Mouse (Mus musculus) hindbrain, embryonic 11.5 days (tissue): ENCODE results near the gene Ddx59. TPM values are rescaled to one million over a fixed set of nuclear protein-coding genes. Genes with fewer than 3 reads are reported as not detected.

ENCODE experiments used
- ATAC-seq: fragments of 200-750 bp; cut with Nextera tagmentation; 2 replicates; pipeline ENCODE4 v1.8.0; 2017; ENCODE audit warnings: mild to moderate bottlenecking, moderate TSS enrichment, moderate library complexity; ENCODE audit not compliant: low FRiP score
- DNase-seq: peaks from one replicate; pipeline ENCODE4 v3.0.0-alpha.2; 2015; ENCODE audit warnings: low spot score
- H3K27ac ChIP-seq: fragments of 300-500 bp; sonication (generic); 2 replicates; pipeline ENCODE4 v1.5.1; 2014; ENCODE audit warnings: mild to moderate bottlenecking, low read depth, low read length
- H3K27me3 ChIP-seq: fragments of 300-500 bp; sonication (generic); 2 replicates; pipeline ENCODE4 v1.6.1; 2014; ENCODE audit warnings: mild to moderate bottlenecking, low read length, moderate library complexity, mixed read lengths; ENCODE audit not compliant: control insufficient read depth, insufficient read depth
- H3K36me3 ChIP-seq: fragments of 300-500 bp; sonication (generic); 2 replicates; pipeline ENCODE4 v1.6.1; 2014; ENCODE audit warnings: mild to moderate bottlenecking, low read length, moderate library complexity, mixed read lengths; ENCODE audit not compliant: control insufficient read depth, insufficient read depth
- H3K4me1 ChIP-seq: fragments of 300-500 bp; sonication (generic); replicated peaks from 2 replicates; pipeline ENCODE4 v1.6.1; 2014; ENCODE audit warnings: low read length, mixed read lengths; ENCODE audit not compliant: control insufficient read depth, insufficient read depth
- H3K4me2 ChIP-seq: fragments of 300-500 bp; sonication (generic); replicated peaks from 2 replicates; pipeline ENCODE4 v1.6.1; 2014; ENCODE audit warnings: mild to moderate bottlenecking, low read depth, low read length
- H3K4me3 ChIP-seq: fragments of 300-500 bp; sonication (generic); 2 replicates; pipeline ENCODE4 v1.5.1; 2014; ENCODE audit warnings: low read depth, low read length
- H3K9ac ChIP-seq: fragments of 300-500 bp; sonication (generic); 2 replicates; pipeline ENCODE4 v1.6.1; 2014; ENCODE audit warnings: low read depth, low read length
- H3K9me3 ChIP-seq: fragments of 300-500 bp; sonication (generic); 2 replicates; pipeline ENCODE4 v1.6.1; 2016; ENCODE audit warnings: low read length; ENCODE audit not compliant: control insufficient read depth
- WGBS: fragments of 180-500 bp; shearing (Covaris S2); extraction: QIAGEN DNeasy Blood & Tissue Kit; methylation state at CpG from one replicate; pipeline ENCODE4 v1.1.7; 2014; 5-methylcytosine and 5-hydroxymethylcytosine counted together
- polyA plus RNA-seq: library from polyadenylated mRNA; unstranded; fragments of >200 nt; fragmentation: Nextera tagmentation; extraction: Ambion mirVana; gene quantifications from 2 replicates; pipeline ENCODE4 v1.2.1, GENCODE M21; 2014

The Ddx59 gene
- 18.0 and 20.3 TPM in 2 replicates for polyA plus RNA-seq

DNA sequence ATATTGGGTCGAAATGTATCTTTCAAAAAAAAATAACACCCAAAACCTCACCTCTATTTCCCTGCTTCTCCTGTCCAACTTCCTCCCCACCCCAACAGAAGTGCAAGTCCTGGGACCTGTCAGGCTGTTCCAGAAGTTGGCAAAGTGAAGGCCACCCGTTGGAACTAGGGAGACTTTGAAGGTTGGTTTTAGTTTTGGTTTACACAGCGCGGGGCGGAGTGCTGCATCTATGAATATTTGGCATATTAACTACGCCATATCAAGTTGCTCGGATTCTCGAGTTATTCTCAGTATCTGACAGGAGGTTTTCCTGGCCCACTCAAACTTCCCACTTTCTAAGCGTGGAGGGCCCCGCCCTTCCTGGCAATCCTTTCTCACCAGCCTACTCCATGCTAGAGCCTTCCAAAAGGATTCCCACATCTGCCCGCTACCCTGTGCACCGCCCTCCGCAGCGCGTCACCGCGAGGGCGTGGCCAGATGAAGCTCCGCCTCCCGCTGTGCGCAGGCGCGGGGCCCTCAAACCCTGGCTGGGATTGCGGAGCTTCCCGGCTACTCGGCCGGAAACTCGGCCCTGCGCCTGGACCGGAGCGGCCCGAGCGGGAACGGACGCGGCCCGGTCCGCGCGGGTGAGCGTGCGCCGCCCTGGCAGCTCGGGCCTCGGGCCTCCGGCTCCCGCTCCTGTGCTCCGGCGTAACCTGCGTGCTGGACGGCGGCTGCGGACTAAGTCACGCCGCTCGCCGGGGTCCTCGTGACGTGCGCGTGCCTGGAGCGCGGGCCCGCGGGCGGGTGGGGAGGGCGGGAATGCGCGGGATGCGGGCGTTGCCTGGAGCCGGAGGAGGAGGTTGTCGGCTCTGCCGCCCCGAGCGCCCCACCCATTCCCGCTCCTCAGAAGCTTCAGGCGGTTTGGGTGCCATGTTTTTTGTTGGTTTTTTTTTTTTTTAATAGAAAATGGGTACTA lies at the start of gene Ddx59:
TSS of gene Ddx59 (plus strand) at position 474 of the 958 bp plus-strand sequence.
- Histone ChIP-seq H3K36me3 (no peaks in the 10 kb centered on the region), H3K4me1 (no peaks in the 10 kb centered on the region), H3K9me3 (no peaks in the 10 kb centered on the region), H3K27ac (peak within 1 kb of the TSS; percentile 95), H3K4me3 (peak within 1 kb of the TSS; percentile 65), H3K27me3 (no peaks in the 10 kb centered on the region), H3K4me2 (peak within 1 kb of the TSS; percentile 38), H3K9ac (peak within 1 kb of the TSS; percentile 84)
- ATAC-seq: peak; percentile 99
- WGBS: 4% methylated on average over 55 of the region's 78 CpGs
- DNase-seq: peak; percentile 97

DNA sequence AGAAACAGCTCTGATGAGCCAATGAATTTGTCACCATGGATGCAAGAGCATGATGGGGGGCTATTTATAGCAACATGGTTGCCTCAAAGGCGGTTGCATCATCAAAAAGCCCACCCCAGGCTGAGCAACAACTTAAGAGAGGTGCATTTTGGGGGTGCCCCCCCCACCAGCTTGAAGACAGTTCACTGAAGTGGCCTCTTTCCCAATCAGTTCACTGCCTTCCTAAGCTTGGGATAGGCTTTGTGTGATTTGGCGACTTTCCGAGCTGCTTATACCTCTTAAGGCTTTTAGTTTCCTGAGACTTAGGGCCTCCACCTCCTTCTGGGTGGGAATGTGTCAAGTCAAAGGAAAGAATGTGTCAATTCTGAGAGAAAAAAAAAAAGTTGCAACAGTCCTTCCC lies 49.1 kb upstream of the Ddx59 start:
- H3K9me3 ChIP-seq: no peaks in the 10 kb centered on the region
- no peak overlapping the region for H3K9ac ChIP-seq
- no peak overlapping the region for H3K4me3 ChIP-seq
- ATAC-seq (no peak), DNase-seq (no peak)
- H3K27ac ChIP-seq: no peak overlapping the region
- H3K36me3 ChIP-seq: no peaks in the 10 kb centered on the region
- 86% methylated on average over 3 of the region's 3 CpGs for WGBS
- H3K27me3 ChIP-seq: no peaks in the 10 kb centered on the region
- no peak overlapping the region for H3K4me2 ChIP-seq
- H3K4me1 ChIP-seq: no peaks in the 10 kb centered on the region

DNA sequence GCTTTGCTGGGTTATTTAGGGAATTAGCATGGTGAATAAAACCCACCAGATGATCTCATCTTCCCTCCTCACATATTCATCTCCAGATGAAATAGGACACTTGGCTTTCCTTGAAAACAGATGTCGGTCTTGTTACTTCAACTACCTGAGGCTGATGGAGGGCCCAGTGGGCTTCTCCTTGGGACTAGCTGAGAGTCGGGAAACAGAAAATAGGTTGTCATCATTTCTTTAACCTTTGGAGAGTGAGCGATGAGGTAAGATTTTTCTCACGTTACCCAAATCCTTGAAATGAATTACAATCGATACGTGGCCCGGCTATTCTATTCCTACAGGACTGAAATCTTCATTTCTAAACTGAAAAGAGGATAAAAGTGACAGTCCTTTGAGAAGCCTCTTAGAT lies 35.8 kb upstream of the Ddx59 start:
- DNase-seq (no peak), ATAC-seq (no peak)
- 94% methylated on average over 7 of the region's 7 CpGs for WGBS
- Histone ChIP-seq H3K36me3 (no peaks in the 10 kb centered on the region), H3K4me2 (no peak overlapping the region), H3K27ac (no peak overlapping the region), H3K4me3 (no peak overlapping the region), H3K4me1 (no peaks in the 10 kb centered on the region), H3K27me3 (no peaks in the 10 kb centered on the region), H3K9me3 (no peaks in the 10 kb centered on the region), H3K9ac (no peak overlapping the region)

GRCm38 (mm10) chr1:136380161-136380560 lies 34.9 kb upstream of the Ddx59 start:
- no peak for ATAC-seq
- no peaks in the 10 kb centered on the region for H3K27me3 ChIP-seq
- no peak for DNase-seq
- H3K4me2 ChIP-seq: no peak overlapping the region
- no peak overlapping the region for H3K4me3 ChIP-seq
- no peaks in the 10 kb centered on the region for H3K36me3 ChIP-seq
- H3K9ac ChIP-seq: no peak overlapping the region
- WGBS: 91% methylated on average over 4 of the region's 4 CpGs
- H3K4me1 ChIP-seq: no peaks in the 10 kb centered on the region
- H3K27ac ChIP-seq: no peak overlapping the region
- no peaks in the 10 kb centered on the region for H3K9me3 ChIP-seq

GRCm38 (mm10) chr1:136380606-136381005 lies 34.5 kb upstream of the Ddx59 start:
- Histone ChIP-seq H3K9me3 (no peaks in the 10 kb centered on the region), H3K36me3 (no peaks in the 10 kb centered on the region), H3K27ac (no peak overlapping the region), H3K9ac (no peak overlapping the region), H3K4me1 (no peaks in the 10 kb centered on the region), H3K4me2 (no peak overlapping the region), H3K4me3 (no peak overlapping the region), H3K27me3 (no peaks in the 10 kb centered on the region)
- ATAC-seq (no peak), DNase-seq (no peak)
- 86% methylated on average over 8 of the region's 8 CpGs for WGBS

DNA sequence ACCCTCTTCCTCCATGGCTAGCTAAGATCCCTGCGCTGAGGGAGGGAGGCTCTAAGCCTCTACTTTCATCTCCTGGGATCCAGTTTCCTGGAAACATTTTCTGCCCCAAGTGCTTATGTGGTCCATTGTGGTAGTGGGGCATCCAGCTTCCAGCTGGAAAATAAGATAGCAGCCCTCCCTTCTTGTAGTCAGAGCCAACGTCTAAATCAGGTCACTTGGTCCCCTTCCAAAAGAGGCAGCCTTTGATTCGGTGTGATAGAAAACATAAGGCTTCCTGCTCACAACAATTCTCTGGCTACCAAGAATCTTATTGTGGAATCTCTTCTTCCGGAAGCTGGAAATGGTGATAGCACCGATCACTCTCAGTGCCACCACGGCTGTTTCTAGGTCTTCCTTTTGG lies 33.9 kb upstream of the Ddx59 start:
- WGBS: 91% methylated on average over 6 of the region's 6 CpGs
- ATAC-seq: no peak

DNA sequence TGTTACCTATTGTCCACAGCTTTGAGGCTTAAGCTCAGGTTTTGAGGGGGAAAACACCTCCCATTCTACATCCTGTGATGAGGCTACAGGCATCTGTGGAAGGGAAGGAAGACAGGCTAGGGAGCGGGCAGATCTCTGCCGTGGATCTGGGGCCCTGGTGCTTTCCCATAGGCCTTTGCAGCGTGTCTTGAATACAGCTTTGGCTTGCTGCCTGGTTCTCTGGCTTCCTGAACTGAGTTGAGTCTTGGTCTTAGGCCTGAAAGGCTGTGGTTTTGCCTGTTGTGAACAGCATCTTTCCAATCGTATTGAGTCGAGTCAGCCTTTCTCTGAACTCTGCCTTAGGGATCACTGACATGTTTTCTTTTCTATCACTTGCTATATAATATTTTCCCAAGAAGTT lies 33.5 kb upstream of the Ddx59 start:
- no peak overlapping the region for H3K9ac ChIP-seq
- no peak for DNase-seq
- no peak overlapping the region for H3K4me2 ChIP-seq
- WGBS: 96% methylated on average over 5 of the region's 5 CpGs
- no peak overlapping the region for H3K27ac ChIP-seq
- no peaks in the 10 kb centered on the region for H3K9me3 ChIP-seq
- no peak overlapping the region for H3K4me3 ChIP-seq
- H3K27me3 ChIP-seq: no peaks in the 10 kb centered on the region
- no peak for ATAC-seq
- H3K4me1 ChIP-seq: no peaks in the 10 kb centered on the region
- no peaks in the 10 kb centered on the region for H3K36me3 ChIP-seq

More for the DNA sequence above, 33.9 kb upstream of the Ddx59 start:
- Histone ChIP-seq H3K36me3 (no peaks in the 10 kb centered on the region), H3K27ac (no peak overlapping the region), H3K9ac (no peak overlapping the region), H3K4me2 (no peak overlapping the region), H3K9me3 (no peaks in the 10 kb centered on the region), H3K4me3 (no peak overlapping the region), H3K4me1 (no peaks in the 10 kb centered on the region), H3K27me3 (no peaks in the 10 kb centered on the region)
- DNase-seq: no peak

GRCm38 (mm10) chr1:136386914-136387313 lies 28.2 kb upstream of the Ddx59 start:
- WGBS: 62% methylated on average over 5 of the region's 6 CpGs

GRCm38 (mm10) chr1:136394506-136394905 lies 20.6 kb upstream of the Ddx59 start:
- ATAC-seq (no peak), DNase-seq (peak; percentile 28)
- Histone ChIP-seq H3K9ac (no peak overlapping the region), H3K4me2 (no peak overlapping the region), H3K4me3 (no peak overlapping the region), H3K9me3 (no peaks in the 10 kb centered on the region), H3K27ac (no peak overlapping the region), H3K27me3 (no peaks in the 10 kb centered on the region), H3K4me1 (no peaks in the 10 kb centered on the region), H3K36me3 (no peaks in the 10 kb centered on the region)
- whole genome bisulfite sequencing: 39% methylated on average over 10 of the region's 10 CpGs

More at GRCm38 (mm10) chr1:136386914-136387313, 28.2 kb upstream of the Ddx59 start:
- Histone ChIP-seq H3K27me3 (no peaks in the 10 kb centered on the region), H3K27ac (no peak overlapping the region), H3K4me1 (no peaks in the 10 kb centered on the region), H3K36me3 (no peaks in the 10 kb centered on the region), H3K9ac (no peak overlapping the region), H3K9me3 (no peaks in the 10 kb centered on the region), H3K4me3 (no peak overlapping the region), H3K4me2 (no peak overlapping the region)
- DNase-seq (no peak), ATAC-seq (no peak)
